Mouse (Mus musculus): ENCODE measurements around the gene Kri1.
"Not testable (repeated sequence)": the region's sequence is repeated elsewhere in the genome, so short reads cannot be mapped to it uniquely, and the experiment has no call there.

The Kri1 gene

DNA sequence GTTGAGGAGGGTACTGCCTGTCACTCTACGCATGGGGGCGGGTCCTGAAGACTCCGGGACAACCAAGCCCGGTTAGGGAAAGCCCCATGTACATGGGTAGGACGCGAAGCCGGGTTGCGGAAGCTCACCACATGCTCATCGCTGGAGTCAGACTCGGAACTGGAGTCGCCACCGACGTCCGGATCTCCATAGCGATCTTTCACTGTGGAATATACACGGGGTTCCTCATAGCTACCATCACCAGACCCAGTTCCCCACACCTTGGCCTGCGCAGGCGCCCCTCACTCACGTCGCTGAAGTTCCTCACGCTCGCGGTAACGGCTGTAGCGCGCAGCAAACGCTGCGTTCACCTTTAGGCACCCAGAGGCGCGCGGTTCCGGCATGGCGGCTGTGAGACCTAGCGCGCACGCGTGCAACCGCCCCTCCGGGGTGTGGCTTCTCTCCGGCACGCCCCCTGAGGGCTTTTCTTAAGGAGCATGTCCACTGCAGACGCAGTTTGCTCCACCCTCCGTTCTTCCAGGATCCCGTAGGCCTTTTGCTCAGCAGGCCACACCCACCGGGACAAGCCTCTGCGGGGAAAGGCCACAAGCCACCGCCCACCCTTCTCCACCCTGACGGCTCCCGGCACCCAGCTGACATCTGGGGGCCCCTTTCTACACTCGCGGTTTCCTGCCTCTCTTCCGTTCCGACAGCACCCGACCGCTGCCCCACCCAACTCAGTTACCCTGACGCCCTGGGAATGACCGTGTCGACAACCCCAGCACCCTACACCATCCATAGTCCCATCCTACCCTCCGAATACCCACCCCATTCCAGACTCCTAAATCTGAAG lies at the start of gene Kri1:
TSS of gene Kri1 (minus strand) at position 399 of the 832 bp plus-strand sequence.
- DNase-seq (ENCODE audit: low read depth): peak; percentile 98

DNA sequence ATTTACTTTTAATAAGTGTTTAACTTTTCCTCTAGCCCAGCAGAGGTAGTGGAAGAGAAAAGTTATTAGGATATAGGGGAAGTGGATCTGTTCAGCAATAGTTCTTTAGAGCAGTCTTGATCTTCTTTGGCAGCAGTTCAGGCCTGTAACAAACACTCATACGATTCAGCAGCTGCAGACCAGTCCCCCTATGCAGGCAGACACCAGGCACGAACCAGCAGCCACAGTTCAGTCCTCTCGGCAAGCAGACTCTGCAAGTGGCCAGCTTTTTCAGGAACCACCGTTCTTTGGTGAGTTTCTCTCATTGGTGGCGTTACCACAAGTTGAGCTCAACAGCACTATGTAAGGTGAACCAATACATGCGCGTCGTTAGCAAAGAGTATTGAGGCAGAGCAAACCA lies 48.7 kb upstream of the Kri1 start:
- no peak for DNase-seq (ENCODE audit: low read depth)

DNA sequence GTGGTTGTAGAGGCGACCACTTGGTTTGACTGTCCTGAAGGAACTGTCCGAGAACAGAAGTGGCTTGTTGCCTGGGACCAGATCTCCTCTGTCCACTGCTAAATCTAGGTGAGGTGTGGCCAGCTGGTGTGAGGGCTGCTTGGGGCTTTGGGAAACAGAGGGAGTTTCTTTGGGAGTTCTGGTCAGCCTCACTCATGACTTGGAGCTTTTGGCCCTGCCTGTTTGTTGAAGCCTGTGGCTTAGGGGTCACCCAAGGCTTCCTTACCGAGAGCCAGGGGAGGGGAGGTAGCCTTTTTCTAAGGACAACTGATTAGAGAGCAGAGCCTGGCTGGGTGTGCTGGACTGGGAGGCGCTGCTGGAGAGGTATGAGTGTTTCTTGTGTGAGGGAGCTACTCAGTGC lies 47.6 kb upstream of the Kri1 start:
- no peak for DNase-seq (ENCODE audit: low read depth)

- DNase-seq (ENCODE audit: low read depth): no peak
Measured at GRCm38 (mm10) chr9:21334747-21335146, 47.0 kb upstream of the Kri1 start.

GRCm38 (mm10) chr9:21333523-21333922 lies 45.8 kb upstream of the Kri1 start:
- no peak for DNase-seq (ENCODE audit: low read depth)

- peak; percentile 54 for DNase-seq (ENCODE audit: low read depth)
Measured at GRCm38 (mm10) chr9:21332161-21333061, 44.6 kb upstream of the Kri1 start.

GRCm38 (mm10) chr9:21331365-21332140 lies 43.8 kb upstream of the Kri1 start:
- DNase-seq (ENCODE audit: low read depth): peak; percentile 46

GRCm38 (mm10) chr9:21329699-21330289 lies 42.0 kb upstream of the Kri1 start:
- DNase-seq (ENCODE audit: low read depth): peak; percentile 63

GRCm38 (mm10) chr9:21329041-21329440 lies 41.3 kb upstream of the Kri1 start:
- no peak for DNase-seq (ENCODE audit: low read depth)

GRCm38 (mm10) chr9:21328041-21328440 lies 40.3 kb upstream of the Kri1 start:
- peak; percentile 83 for DNase-seq (ENCODE audit: low read depth)

DNA sequence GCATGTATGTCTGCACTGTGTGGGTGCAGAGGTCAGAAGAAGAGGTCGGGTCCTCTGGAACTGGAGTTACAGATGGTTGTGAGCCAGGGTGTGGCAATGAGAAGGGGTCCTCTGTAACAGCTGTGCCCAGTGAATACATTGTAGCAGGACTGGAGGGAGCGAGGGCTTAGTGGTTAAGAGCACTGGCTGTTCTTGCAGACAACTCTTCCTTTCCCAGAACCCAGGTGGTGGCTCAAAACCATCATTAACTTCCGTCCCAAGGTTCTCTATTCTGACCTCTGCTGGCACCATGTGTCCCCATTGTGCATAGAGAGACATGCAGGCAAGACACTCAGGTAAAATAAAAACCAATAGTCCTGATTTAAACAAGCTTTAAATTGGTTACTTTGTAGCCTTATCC lies 39.8 kb upstream of the Kri1 start:
- DNase-seq (ENCODE audit: low read depth): no peak

- peak; percentile 36 for DNase-seq (ENCODE audit: low read depth)
Measured at GRCm38 (mm10) chr9:21324269-21324668, 36.5 kb upstream of the Kri1 start.

- not testable (repeated sequence) for DNase-seq (ENCODE audit: low read depth)
Measured at GRCm38 (mm10) chr9:21322917-21323297, 35.1 kb upstream of the Kri1 start.

DNA sequence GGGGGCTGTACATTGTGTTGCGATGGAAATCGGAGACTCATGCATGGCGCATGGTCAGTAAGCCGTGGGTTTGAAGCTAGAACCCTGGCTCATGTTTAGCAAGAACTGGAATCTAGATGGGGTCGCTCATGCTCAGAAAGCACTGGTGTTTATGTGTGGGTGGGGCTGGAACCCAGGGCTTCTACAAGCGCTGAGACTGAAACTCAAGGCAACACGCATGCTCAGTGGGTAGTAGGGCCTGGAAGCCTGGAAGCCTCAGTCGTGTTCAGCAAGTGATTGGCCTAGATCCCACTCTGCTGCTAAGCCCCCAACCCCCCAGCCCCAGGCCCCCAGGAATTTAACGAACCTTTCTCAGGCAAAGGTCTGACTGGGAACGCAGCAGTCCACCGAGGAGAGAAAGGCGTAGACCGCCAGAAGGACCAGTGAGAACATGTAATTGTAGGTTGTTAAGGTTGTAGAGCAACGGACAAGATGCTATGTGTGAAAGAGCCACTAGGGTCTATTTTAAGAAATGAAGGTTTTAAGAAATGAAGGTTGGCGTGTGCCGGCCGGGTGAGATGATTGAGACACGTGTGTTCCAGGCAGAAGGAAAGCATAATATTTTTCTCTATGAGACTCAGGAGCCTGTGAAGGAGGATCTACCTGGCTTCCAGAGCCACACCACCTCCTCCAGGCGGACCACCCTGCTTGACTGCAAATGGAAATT lies 34.6 kb upstream of the Kri1 start:
- peak; percentile 76 for DNase-seq (ENCODE audit: low read depth)

DNA sequence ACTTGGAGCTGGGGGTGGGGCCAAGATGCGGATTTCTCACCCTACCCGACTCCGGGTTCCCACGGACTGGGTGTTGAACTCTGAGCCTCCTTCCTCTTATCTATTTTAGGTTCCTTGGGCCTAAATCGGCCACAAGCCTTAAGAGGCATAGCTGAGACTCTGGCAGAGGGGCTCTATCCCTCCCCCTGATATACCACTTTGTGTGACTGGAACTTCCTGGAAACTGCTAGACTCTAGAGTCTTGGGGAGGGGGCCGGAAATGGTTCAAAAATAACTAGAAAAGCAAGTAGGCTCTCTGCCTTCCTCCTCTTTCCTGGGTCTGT lies 33.7 kb upstream of the Kri1 start:
- peak; percentile 84 for DNase-seq (ENCODE audit: low read depth)

GRCm38 (mm10) chr9:21320619-21321512 lies 33.1 kb upstream of the Kri1 start, which contains the start of gene Slc44a2:
TSS of gene Slc44a2 (plus strand) at chr9:21320698.
- peak; percentile 92 for DNase-seq (ENCODE audit: low read depth)

DNA sequence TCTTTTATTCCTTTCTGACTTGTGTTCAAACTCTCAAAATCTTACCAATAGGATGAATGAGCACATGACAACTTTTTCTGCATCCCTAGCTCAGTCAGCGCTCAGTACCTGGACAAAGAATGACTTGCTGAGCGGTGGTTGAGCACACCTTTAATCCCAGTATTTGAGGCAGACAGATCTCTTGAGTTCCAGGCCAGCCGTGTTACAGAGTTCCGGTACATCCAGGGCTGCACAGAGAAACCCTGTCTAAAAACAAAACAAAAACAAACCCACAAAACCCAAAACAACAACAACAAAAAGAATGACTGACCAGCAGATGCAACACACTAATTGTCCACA lies 32.5 kb upstream of the Kri1 start:
- DNase-seq (ENCODE audit: low read depth): no peak

DNA sequence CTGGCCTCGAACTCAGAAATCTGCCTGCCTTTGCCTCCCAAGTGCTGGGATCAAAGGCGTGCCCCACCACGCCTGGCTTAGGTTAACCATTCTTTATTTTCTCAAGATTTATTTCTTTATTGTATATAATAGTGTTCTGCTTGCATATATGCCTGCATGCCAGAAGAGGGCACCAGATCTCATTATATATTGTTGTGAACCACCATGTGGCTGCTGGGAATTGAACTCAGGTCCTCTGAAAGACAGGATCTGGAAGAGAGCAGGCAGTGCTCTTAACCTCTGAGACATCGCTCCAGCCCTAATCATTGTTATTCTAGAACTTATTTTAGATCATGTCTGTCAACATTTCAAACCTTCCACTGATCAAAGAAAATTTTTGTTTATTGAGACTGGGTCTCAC lies 31.7 kb upstream of the Kri1 start:
- DNase-seq (ENCODE audit: low read depth): peak; percentile 41

DNA sequence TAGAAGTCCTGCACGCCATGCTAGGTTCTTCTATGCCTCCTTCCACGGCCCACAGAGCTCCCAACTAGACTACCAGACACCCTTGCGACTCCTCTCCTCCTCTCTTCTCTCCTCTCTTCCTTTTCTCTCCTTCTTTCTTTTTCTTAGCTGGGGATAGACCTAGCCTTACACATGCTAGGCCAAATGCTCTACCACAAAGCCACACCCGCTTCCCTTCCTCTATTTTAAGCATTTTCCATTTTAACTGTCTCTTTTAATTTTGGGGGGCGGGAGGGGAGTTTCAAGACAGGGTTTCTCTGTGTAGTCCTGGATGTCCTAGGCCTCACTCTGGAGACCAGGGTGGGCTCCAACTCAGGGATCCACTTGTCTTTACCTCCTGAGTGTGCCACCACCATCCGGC lies 31.0 kb upstream of the Kri1 start:
- DNase-seq (ENCODE audit: low read depth): peak; percentile 48

DNA sequence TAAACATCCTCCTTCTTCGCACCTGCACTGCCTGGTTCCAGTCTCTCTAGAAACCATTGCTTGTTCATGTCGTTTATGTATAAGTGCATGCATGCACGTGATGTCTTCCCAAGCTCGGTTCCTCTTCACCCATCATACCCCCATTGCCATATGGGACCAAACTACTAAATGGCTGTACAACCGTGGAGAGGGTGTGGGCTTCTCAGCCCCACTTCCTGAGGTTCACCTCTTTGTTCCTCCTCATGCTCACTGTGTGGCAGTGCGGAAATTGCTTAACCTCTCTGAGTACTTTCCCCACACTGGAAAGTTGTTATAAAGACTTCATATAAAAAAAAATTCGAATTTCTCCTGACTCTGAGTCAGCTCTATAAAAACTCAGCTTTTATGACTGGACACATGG lies 28.9 kb upstream of the Kri1 start:
- DNase-seq (ENCODE audit: low read depth): peak; percentile 64
